Mouse (Mus musculus) G1E (cell line): ENCODE measurements around the gene Rnf32.

Experiments used
- CTCF ChIP-seq: IDR thresholded peaks from 2 replicates; pipeline ENCODE4 v1.5.1; 2012; ENCODE audit warnings: low read depth, low read length, inconsistent platforms, mixed read lengths
- GATA1 ChIP-seq: IDR thresholded peaks from 2 replicates; pipeline ENCODE4 v1.6.1; 2012; ENCODE audit warnings: borderline replicate concordance, low read length, inconsistent platforms, mixed read lengths
- GATA2 ChIP-seq: IDR thresholded peaks from 2 replicates; pipeline ENCODE4 v1.6.1; 2012; ENCODE audit warnings: low read depth, low read length, inconsistent platforms, borderline replicate concordance
- POLR2AphosphoS5 ChIP-seq: IDR thresholded peaks from 2 replicates; pipeline ENCODE4 v1.6.1; 2012; ENCODE audit warnings: low read depth, low read length, inconsistent platforms; ENCODE audit not compliant: insufficient replicate concordance
- TAL1 ChIP-seq: conservative IDR thresholded peaks from 2 replicates; pipeline ENCODE4 v1.6.1; 2012; ENCODE audit warnings: low read depth, low read length, inconsistent platforms, mixed read lengths

GRCm38 (mm10) chr5:29273426-29273825, 77.6 kb downstream of the Rnf32 start:
- TF ChIP-seq CTCF (no peak), GATA1 (no peak), TAL1 (no peak), POLR2AphosphoS5 (no peak), GATA2 (no peak)
